Mouse (Mus musculus): ENCODE results near the gene Vkorc1.
"Not testable (repeated sequence)": the region's sequence is repeated elsewhere in the genome, so short reads cannot be mapped to it uniquely, and the experiment has no call there.

The Vkorc1 gene

GRCm38 (mm10) chr7:127918203-127918602 is 22.8 kb upstream of the Vkorc1 start:
- DNase-seq (ENCODE audit: inconsistent age in 2 of 2, low spot score in 1 of 2): peak in 1 of 2 experiments; percentile 80

- no peak for DNase-seq (ENCODE audit: inconsistent age in 2 of 2, low spot score in 1 of 2)
Measured at GRCm38 (mm10) chr7:127915293-127915692, 19.9 kb upstream of the Vkorc1 start.

GRCm38 (mm10) chr7:127912938-127913337 is 17.5 kb upstream of the Vkorc1 start:
- DNase-seq (ENCODE audit: inconsistent age in 2 of 2, low spot score in 1 of 2): no peak

- peak; percentile 89 to 98 for DNase-seq (ENCODE audit: inconsistent age in 2 of 2, low spot score in 1 of 2)
Measured at GRCm38 (mm10) chr7:127912190-127912871, 16.9 kb upstream of the Vkorc1 start, which contains the start of gene Kat8. Gene Kat8, plus strand, starts transcription at chr7:127912516.

GRCm38 (mm10) chr7:127908656-127909055 is 13.2 kb upstream of the Vkorc1 start:
- peak in 1 of 2 experiments; percentile 57 for DNase-seq (ENCODE audit: inconsistent age in 2 of 2, low spot score in 1 of 2)

GRCm38 (mm10) chr7:127907939-127908338 is 12.5 kb upstream of the Vkorc1 start:
- no peak for DNase-seq (ENCODE audit: inconsistent age in 2 of 2, low spot score in 1 of 2)

- DNase-seq (ENCODE audit: inconsistent age in 2 of 2, low spot score in 1 of 2): peak; percentile 83 to 92
Measured at GRCm38 (mm10) chr7:127903971-127904796, 8.8 kb upstream of the Vkorc1 start, which contains the start of gene Bckdk. Gene Bckdk, plus strand, starts transcription at chr7:127904082.

GRCm38 (mm10) chr7:127901772-127902171 is 6.4 kb upstream of the Vkorc1 start:
- DNase-seq (ENCODE audit: inconsistent age in 2 of 2, low spot score in 1 of 2): no peak

- DNase-seq (ENCODE audit: inconsistent age in 2 of 2, low spot score in 1 of 2): no peak
Measured at GRCm38 (mm10) chr7:127899997-127900396, 4.6 kb upstream of the Vkorc1 start.

- no peak for DNase-seq (ENCODE audit: inconsistent age in 2 of 2, low spot score in 1 of 2)
Measured at GRCm38 (mm10) chr7:127898179-127898956, 3.0 kb upstream of the Vkorc1 start.

- no peak for DNase-seq (ENCODE audit: inconsistent age in 2 of 2, low spot score in 1 of 2)
Measured at GRCm38 (mm10) chr7:127897542-127897941, 2.1 kb upstream of the Vkorc1 start.

GRCm38 (mm10) chr7:127896384-127896783 is 967 bp upstream of the Vkorc1 start:
- DNase-seq (ENCODE audit: inconsistent age in 2 of 2, low spot score in 1 of 2): peak; percentile 51 to 81

- DNase-seq (ENCODE audit: inconsistent age in 2 of 2, low spot score in 1 of 2): not testable (repeated sequence)
Measured at GRCm38 (mm10) chr7:127895891-127896290, 474 bp upstream of the Vkorc1 start.

- no peak for DNase-seq (ENCODE audit: inconsistent age in 2 of 2, low spot score in 1 of 2)
Measured at GRCm38 (mm10) chr7:127894480-127894879, 937 bp downstream of the Vkorc1 start.

GRCm38 (mm10) chr7:127890798-127891197 is 4.6 kb downstream of the Vkorc1 start, which contains the start of gene Prss53:
Gene Prss53, minus strand, starts transcription at chr7:127890970.
- DNase-seq (ENCODE audit: inconsistent age in 2 of 2, low spot score in 1 of 2): no peak

GRCm38 (mm10) chr7:127888821-127889220 is 6.6 kb downstream of the Vkorc1 start:
- DNase-seq (ENCODE audit: inconsistent age in 2 of 2, low spot score in 1 of 2): no peak

- no peak for DNase-seq (ENCODE audit: inconsistent age in 2 of 2, low spot score in 1 of 2)
Measured at GRCm38 (mm10) chr7:127887781-127888180, 7.6 kb downstream of the Vkorc1 start.

- no peak for DNase-seq (ENCODE audit: inconsistent age in 2 of 2, low spot score in 1 of 2)
Measured at GRCm38 (mm10) chr7:127887191-127887590, 8.2 kb downstream of the Vkorc1 start.

GRCm38 (mm10) chr7:127886551-127886950 is 8.9 kb downstream of the Vkorc1 start:
- no peak for DNase-seq (ENCODE audit: inconsistent age in 2 of 2, low spot score in 1 of 2)

- DNase-seq (ENCODE audit: inconsistent age in 2 of 2, low spot score in 1 of 2): peak in 1 of 2 experiments; percentile 53
Measured at GRCm38 (mm10) chr7:127885951-127886350, 9.5 kb downstream of the Vkorc1 start.

GRCm38 (mm10) chr7:127880431-127880830 is 15.0 kb downstream of the Vkorc1 start:
- DNase-seq (ENCODE audit: inconsistent age in 2 of 2, low spot score in 1 of 2): no peak
